Mouse (Mus musculus) gastrocnemius, postnatal 25 days (tissue): ENCODE measurements around the gene Etnk1. TPM values are rescaled to one million over a fixed set of nuclear protein-coding genes. Genes with fewer than 3 reads are reported as not detected.
A peak's percentile ranks its signal among the peaks of the same experiment; 100 is the strongest.

Experiments
- DNase-seq: peaks from one replicate; pipeline ENCODE4 v3.0.0; 2022
- total RNA-seq, 2 experiments: library from RNA; stranded (reverse); gene quantifications; 1 replicate in 1 of 2; 2 replicates in 1 of 2; pipeline ENCODE4 v1.2.3; 2021

Etnk1 gene
- total RNA-seq, 2 experiments from 2014 or later: 15.6 to 16.5 TPM

GRCm38 (mm10) chr6:143216221-143216620 is 49.2 kb downstream of the Etnk1 start:
- no peak for DNase-seq

GRCm38 (mm10) chr6:143219347-143219746 is 52.3 kb downstream of the Etnk1 start:
- no peak for DNase-seq

GRCm38 (mm10) chr6:143221245-143221644 is 54.2 kb downstream of the Etnk1 start:
- DNase-seq: no peak

GRCm38 (mm10) chr6:143224057-143224456 is 57.0 kb downstream of the Etnk1 start:
- DNase-seq: no peak

- no peak for DNase-seq
These were observed 57.9 kb downstream of the Etnk1 start for GRCm38 (mm10) chr6:143224885-143225284.

DNA sequence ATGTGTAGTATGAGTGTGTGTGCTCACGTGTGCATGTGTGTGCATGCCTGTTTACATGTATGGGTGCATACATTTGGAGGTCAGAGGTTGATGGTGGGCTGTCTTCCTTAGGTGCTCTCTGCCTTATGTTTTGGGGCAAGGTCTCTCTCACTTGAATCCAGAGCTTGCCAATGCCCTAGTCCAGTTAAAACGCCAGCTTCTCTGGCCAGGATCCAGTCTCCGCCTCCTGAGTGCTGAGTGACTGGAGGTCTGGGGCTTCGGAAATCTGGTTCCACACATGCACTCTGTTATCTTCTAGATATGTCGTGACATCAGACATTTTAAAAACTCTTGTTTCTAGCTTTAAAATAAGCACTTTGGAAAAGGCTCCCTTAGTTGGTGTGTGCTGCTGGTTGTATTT is 61.7 kb downstream of the Etnk1 start:
- DNase-seq: no peak

DNA sequence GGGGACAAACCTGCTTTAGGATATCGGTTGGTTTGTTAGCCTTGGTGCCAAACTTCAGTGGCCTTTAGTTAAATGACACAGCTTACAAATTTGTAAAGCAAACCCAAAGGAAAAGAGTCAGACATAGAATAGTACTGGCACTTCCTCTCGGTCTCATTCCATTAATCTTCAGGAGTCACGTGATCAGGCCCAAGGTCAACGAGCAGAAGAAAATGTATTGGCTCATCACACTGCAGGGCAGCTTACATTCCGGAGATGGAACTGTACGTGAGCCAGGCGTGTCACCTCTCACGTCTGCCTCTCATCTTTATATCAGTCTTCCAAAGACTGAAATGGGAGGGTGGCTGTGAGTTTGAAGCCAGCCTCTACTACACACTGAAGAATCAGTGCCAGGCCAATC is 62.9 kb downstream of the Etnk1 start:
- DNase-seq: peak; percentile 21

GRCm38 (mm10) chr6:143230888-143231287 is 63.9 kb downstream of the Etnk1 start:
- no peak for DNase-seq

GRCm38 (mm10) chr6:143232718-143233117 is 65.7 kb downstream of the Etnk1 start:
- no peak for DNase-seq

GRCm38 (mm10) chr6:143234868-143235267 is 67.8 kb downstream of the Etnk1 start:
- DNase-seq: no peak

- DNase-seq: no peak
These were observed 72.5 kb downstream of the Etnk1 start for GRCm38 (mm10) chr6:143239362-143240074.

DNA sequence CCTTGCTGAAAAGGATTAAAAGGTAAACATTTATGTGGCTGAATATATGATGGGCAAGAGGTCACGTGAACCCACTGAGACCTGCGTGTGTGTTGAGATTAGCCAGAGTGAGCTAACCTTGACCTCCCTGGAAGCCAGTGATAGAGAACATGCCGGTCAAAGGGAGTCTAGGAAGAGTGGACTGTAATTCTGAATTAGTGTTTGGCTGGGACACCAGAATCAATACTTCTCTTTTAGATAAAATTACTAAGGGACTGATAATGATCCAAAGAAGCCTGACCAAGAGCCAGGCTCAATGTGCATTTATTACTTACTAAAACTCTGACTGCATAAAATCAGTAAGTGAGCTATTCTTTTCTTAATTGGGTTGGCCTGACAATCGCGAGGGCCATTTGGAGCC is 76.2 kb downstream of the Etnk1 start:
- DNase-seq: no peak

GRCm38 (mm10) chr6:143257921-143258320 is 90.9 kb downstream of the Etnk1 start:
- no peak for DNase-seq

- DNase-seq: no peak
These were observed 92.2 kb downstream of the Etnk1 start for GRCm38 (mm10) chr6:143259169-143259629.

- DNase-seq: no peak
These were observed 93.0 kb downstream of the Etnk1 start for GRCm38 (mm10) chr6:143259870-143260559.

DNA sequence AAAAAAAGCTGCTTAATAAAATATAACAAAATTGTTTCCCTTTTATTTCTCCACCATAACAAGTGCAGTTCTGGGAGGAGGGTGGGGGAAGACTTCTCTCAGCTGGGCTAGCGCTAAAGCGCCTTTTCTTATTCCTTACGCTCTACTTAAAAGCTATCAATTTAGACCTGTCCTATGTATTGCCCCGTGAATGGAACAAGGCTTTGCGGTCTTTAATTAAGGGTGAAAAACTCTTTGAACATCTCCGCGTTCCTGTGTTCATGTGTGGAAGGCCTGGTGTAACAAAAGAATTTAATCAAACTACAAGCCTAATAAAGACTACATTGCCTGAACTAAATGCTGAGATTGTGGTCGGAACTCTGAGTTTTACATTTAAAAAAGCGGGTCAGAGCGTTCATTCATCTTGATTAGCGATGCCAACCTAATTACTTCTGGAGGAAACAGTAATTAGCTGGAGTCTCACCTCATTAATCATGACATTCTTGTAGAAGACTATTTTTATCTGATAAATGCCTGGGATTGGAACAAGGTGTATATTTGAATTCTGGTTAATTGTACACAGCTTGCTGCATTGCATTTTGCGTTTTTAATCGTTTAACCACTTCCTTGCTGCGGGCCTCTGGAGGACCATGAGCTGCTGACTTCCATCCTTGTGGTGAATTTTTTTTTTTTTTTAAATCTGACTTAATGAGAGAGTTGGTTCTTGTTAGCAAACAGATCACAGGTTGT is 93.7 kb downstream of the Etnk1 start:
- no peak for DNase-seq

DNA sequence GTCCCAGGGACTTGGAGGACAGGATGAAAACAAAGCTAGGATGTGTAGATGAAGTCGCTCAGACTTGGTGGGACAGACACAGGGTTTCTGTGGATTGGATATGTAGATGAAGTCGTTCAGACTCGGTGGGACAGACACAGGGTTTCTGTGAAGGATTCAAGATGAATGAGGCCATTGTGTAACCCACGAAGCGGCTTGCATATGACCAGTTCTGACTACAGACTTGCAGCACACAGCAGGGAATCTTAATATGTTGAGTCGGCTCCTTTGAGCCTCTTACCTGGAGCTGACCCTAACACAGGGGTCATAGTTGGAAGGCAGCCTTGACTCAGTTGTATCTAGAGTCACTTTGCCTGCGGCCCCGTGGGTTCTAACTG is 94.3 kb downstream of the Etnk1 start:
- no peak for DNase-seq

GRCm38 (mm10) chr6:143265482-143265881 is 98.5 kb downstream of the Etnk1 start:
- DNase-seq: no peak

DNA sequence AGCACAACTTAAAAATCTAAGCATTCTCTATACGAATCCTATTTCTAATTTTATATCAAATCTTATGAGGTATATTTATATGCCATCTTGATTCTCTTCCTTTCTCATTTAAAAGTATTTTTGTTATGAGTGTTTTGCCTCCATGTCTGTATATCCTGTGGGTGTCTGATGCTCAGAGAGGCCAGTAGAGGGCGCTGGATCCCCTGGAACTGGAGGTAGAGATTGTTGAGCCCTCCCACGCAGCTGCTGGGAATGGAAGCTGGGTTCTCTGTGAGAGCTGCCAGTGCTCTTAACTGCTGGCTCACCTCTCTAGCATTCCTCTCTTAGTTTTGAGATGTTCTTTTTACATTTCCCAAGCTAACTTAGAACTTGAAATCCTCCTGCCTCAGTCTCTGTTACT is 112.2 kb downstream of the Etnk1 start:
- no peak for DNase-seq
